Mouse (Mus musculus) hindbrain, embryonic 14.5 days (tissue): ENCODE measurements around the gene Tex261. TPM values are rescaled to one million over a fixed set of nuclear protein-coding genes. Genes with fewer than 3 reads are reported as not detected.
"Not testable (repeated sequence)": the region's sequence is repeated elsewhere in the genome, so short reads cannot be mapped to it uniquely, and the experiment has no call there.

Experiments
- ATAC-seq: fragments of 200-750 bp; cut with Nextera tagmentation; 2 replicates; pipeline ENCODE4 v1.8.0; 2017; ENCODE audit warnings: moderate number of reproducible peaks, mild to moderate bottlenecking, moderate TSS enrichment, moderate library complexity; ENCODE audit not compliant: low FRiP score
- DNase-seq: peaks from one replicate; pipeline ENCODE4 v3.0.0-alpha.2; 2015; ENCODE audit warnings: low spot score
- H3K27ac ChIP-seq: fragments of 300-500 bp; sonication (generic); 2 replicates; pipeline ENCODE4 v1.5.1; 2014; ENCODE audit warnings: mild to moderate bottlenecking, moderate library complexity
- H3K27me3 ChIP-seq: fragments of 300-500 bp; sonication (generic); 2 replicates; pipeline ENCODE4 v1.6.1; 2014; ENCODE audit warnings: mild to moderate bottlenecking, low read length, mixed read lengths; ENCODE audit not compliant: control insufficient read depth, insufficient read depth
- H3K36me3 ChIP-seq: fragments of 300-500 bp; sonication (generic); replicated peaks from 2 replicates; pipeline ENCODE4 v1.6.1; 2014; ENCODE audit not compliant: control insufficient read depth, insufficient read depth
- H3K4me1 ChIP-seq: fragments of 300-500 bp; sonication (generic); replicated peaks from 2 replicates; pipeline ENCODE4 v1.6.1; 2014; ENCODE audit warnings: antibody characterized with exemption, low read length, mixed read lengths; ENCODE audit not compliant: control insufficient read depth, insufficient read depth
- H3K4me2 ChIP-seq: fragments of 300-500 bp; sonication (generic); replicated peaks from 2 replicates; pipeline ENCODE4 v1.6.1; 2014; ENCODE audit warnings: mild to moderate bottlenecking, moderate library complexity
- H3K4me3 ChIP-seq: fragments of 300-500 bp; sonication (generic); replicated peaks from 2 replicates; pipeline ENCODE4 v1.5.1; 2014; ENCODE audit warnings: mild to moderate bottlenecking, low read length
- H3K9ac ChIP-seq: fragments of 300-500 bp; sonication (generic); 2 replicates; pipeline ENCODE4 v1.6.1; 2014
- H3K9me3 ChIP-seq: fragments of 300-500 bp; sonication (generic); 2 replicates; pipeline ENCODE4 v1.6.1; 2016; ENCODE audit warnings: low read length; ENCODE audit not compliant: control insufficient read depth
- WGBS: fragments of 180-500 bp; shearing (Covaris S2); extraction: QIAGEN DNeasy Blood & Tissue Kit; methylation state at CpG from one replicate; pipeline ENCODE4 v1.1.7; 2014; 5-methylcytosine and 5-hydroxymethylcytosine counted together
- polyA plus RNA-seq: library from polyadenylated mRNA; unstranded; fragments of >200 nt; fragmentation: Nextera tagmentation; extraction: Ambion mirVana; gene quantifications from 2 replicates; pipeline ENCODE4 v1.2.1, GENCODE M21; 2014

The Tex261 gene
- polyA plus RNA-seq, 1 experiment from 2014 or later: 49.2 TPM

GRCm38 (mm10) chr6:83794760-83795296, 19.2 kb upstream of the Tex261 start, which contains the start of gene Nagk:
Gene Nagk (plus strand): TSS chr6:83794982.
- DNase-seq (peak; percentile 94), ATAC-seq (peak; percentile 96)
- peak within 1 kb of the TSS; percentile 80 for H3K4me3 ChIP-seq
- peaks cover 17% of the 10 kb centered on the region for H3K36me3 ChIP-seq
- peak within 1 kb of the TSS; percentile 82 for H3K4me2 ChIP-seq
- H3K9me3 ChIP-seq: no peaks in the 10 kb centered on the region
- H3K27me3 ChIP-seq: no peaks in the 10 kb centered on the region
- H3K9ac ChIP-seq: peak within 1 kb of the TSS; percentile 92
- H3K4me1 ChIP-seq: peaks cover 15% of the 10 kb centered on the region
- peak within 1 kb of the TSS; percentile 97 for H3K27ac ChIP-seq
- under 1% methylated on average over 43 of the region's 43 CpGs for WGBS

GRCm38 (mm10) chr6:83791251-83791890, 15.8 kb upstream of the Tex261 start:
- 73% methylated on average over 4 of the region's 4 CpGs for WGBS
- ATAC-seq: no peak

GRCm38 (mm10) chr6:83790533-83790932, 14.9 kb upstream of the Tex261 start:
- H3K9me3 ChIP-seq, H3K4me1 ChIP-seq, H3K9ac ChIP-seq, H3K36me3 ChIP-seq, DNase-seq, H3K27ac ChIP-seq, H3K27me3 ChIP-seq, H3K4me2 ChIP-seq, H3K4me3 ChIP-seq, ATAC-seq: not testable (repeated sequence)
- 76% methylated on average over 5 of the region's 5 CpGs for WGBS

More at GRCm38 (mm10) chr6:83791251-83791890, 15.8 kb upstream of the Tex261 start:
- no peaks in the 10 kb centered on the region for H3K27me3 ChIP-seq
- no peak overlapping the region for H3K27ac ChIP-seq
- H3K4me3 ChIP-seq: no peak overlapping the region
- H3K4me1 ChIP-seq: peaks cover 8% of the 10 kb centered on the region
- no peaks in the 10 kb centered on the region for H3K36me3 ChIP-seq
- H3K9me3 ChIP-seq: no peaks in the 10 kb centered on the region
- no peak overlapping the region for H3K4me2 ChIP-seq
- no peak overlapping the region for H3K9ac ChIP-seq
- DNase-seq: no peak

- Histone ChIP-seq H3K36me3 (no peaks in the 10 kb centered on the region), H3K4me1 (no peaks in the 10 kb centered on the region), H3K9me3 (no peaks in the 10 kb centered on the region), H3K4me3 (no peak overlapping the region), H3K4me2 (no peak overlapping the region), H3K27ac (no peak overlapping the region), H3K9ac (no peak overlapping the region), H3K27me3 (no peaks in the 10 kb centered on the region)
- 35% methylated on average over 7 of the region's 7 CpGs for WGBS
- ATAC-seq: no peak
- DNase-seq: no peak
These were observed 12.9 kb upstream of the Tex261 start for GRCm38 (mm10) chr6:83788554-83788953.

- H3K4me2 ChIP-seq: no peak overlapping the region
- no peak for ATAC-seq
- no peaks in the 10 kb centered on the region for H3K9me3 ChIP-seq
- H3K36me3 ChIP-seq: no peaks in the 10 kb centered on the region
- H3K9ac ChIP-seq: no peak overlapping the region
- no peaks in the 10 kb centered on the region for H3K4me1 ChIP-seq
- no peak for DNase-seq
- H3K4me3 ChIP-seq: no peak overlapping the region
- H3K27ac ChIP-seq: no peak overlapping the region
- WGBS: 77% methylated on average over 3 of the region's 3 CpGs
- no peaks in the 10 kb centered on the region for H3K27me3 ChIP-seq
These were observed 10.8 kb upstream of the Tex261 start for GRCm38 (mm10) chr6:83786426-83786825.

- peaks cover 11% of the 10 kb centered on the region for H3K4me1 ChIP-seq
- H3K9ac ChIP-seq: no peak overlapping the region
- no peak for ATAC-seq
- no peaks in the 10 kb centered on the region for H3K9me3 ChIP-seq
- H3K4me2 ChIP-seq: no peak overlapping the region
- DNase-seq: peak; percentile 39
- H3K4me3 ChIP-seq: no peak overlapping the region
- no peak overlapping the region for H3K27ac ChIP-seq
- WGBS: 7% methylated on average over 5 of the region's 5 CpGs
- no peaks in the 10 kb centered on the region for H3K27me3 ChIP-seq
- no peaks in the 10 kb centered on the region for H3K36me3 ChIP-seq
These were observed 3.4 kb upstream of the Tex261 start for GRCm38 (mm10) chr6:83779026-83779425.

GRCm38 (mm10) chr6:83778306-83778705, 2.7 kb upstream of the Tex261 start:
- ATAC-seq (no peak), DNase-seq (no peak)
- no peak overlapping the region for H3K4me3 ChIP-seq
- no peak overlapping the region for H3K9ac ChIP-seq
- no peaks in the 10 kb centered on the region for H3K27me3 ChIP-seq
- peaks cover 3% of the 10 kb centered on the region; the same call in 1 of the 2 replicates for H3K36me3 ChIP-seq
- H3K4me2 ChIP-seq: no peak overlapping the region
- no peak overlapping the region for H3K27ac ChIP-seq
- 84% methylated on average over 7 of the region's 7 CpGs for WGBS
- H3K9me3 ChIP-seq: no peaks in the 10 kb centered on the region
- H3K4me1 ChIP-seq: peaks cover 18% of the 10 kb centered on the region

GRCm38 (mm10) chr6:83774781-83775563, 641 bp downstream of the Tex261 start:
- Histone ChIP-seq H3K4me1 (peaks cover 21% of the 10 kb centered on the region), H3K27me3 (no peaks in the 10 kb centered on the region), H3K27ac (peak overlapping the region; percentile 85), H3K9me3 (no peaks in the 10 kb centered on the region), H3K4me2 (peak overlapping the region; percentile 90), H3K4me3 (peak overlapping the region; percentile 98), H3K9ac (peak overlapping the region; percentile 93), H3K36me3 (peaks cover 31% of the 10 kb centered on the region)
- DNase-seq (no peak), ATAC-seq (peak; percentile 25; the same call in 1 of the 2 replicates)
- WGBS: 4% methylated on average over 14 of the region's 14 CpGs

- peak overlapping the region; percentile 90 for H3K4me2 ChIP-seq
- WGBS: 67% methylated on average over 9 of the region's 9 CpGs
- no peak for ATAC-seq
- H3K9ac ChIP-seq: peak overlapping the region; percentile 93; the same call in 1 of the 2 replicates
- H3K4me3 ChIP-seq: no peak overlapping the region; the same call in 1 of the 2 replicates
- H3K27me3 ChIP-seq: no peaks in the 10 kb centered on the region
- H3K9me3 ChIP-seq: no peaks in the 10 kb centered on the region
- DNase-seq: no peak
- H3K4me1 ChIP-seq: peaks cover 21% of the 10 kb centered on the region
- H3K36me3 ChIP-seq: peaks cover 40% of the 10 kb centered on the region
- H3K27ac ChIP-seq: no peak overlapping the region
These were observed 1.5 kb downstream of the Tex261 start for GRCm38 (mm10) chr6:83774126-83774525.
